Comparison of ENCODE assay signal across 8 mouse cellular contexts in genomic region chr7:100988092-100988491, GRCm38 (mm10). TPM values are rescaled to one million over a fixed set of nuclear protein-coding genes. Genes with fewer than 3 reads are reported as not detected.
A peak's percentile ranks its signal among the peaks of the same experiment; 100 is the strongest.
DNase-seq lines count a peak whose midpoint lies in the region; ATAC-seq and TF ChIP-seq lines count a peak whose summit lies in the region.

No protein-coding gene starts in this region.

- TF ChIP-seq CTCF in brain, embryonic 14.5 days (IDR thresholded peaks at IDR 0.05; ENCODE audit: borderline replicate concordance, extremely low read depth, insufficient read depth, insufficient read length), result peak; percentile 71

- DNase-seq in MN1 (ENCODE audit: low spot score), result peak; percentile 76
- peak; percentile 78 for DNase-seq in brain, embryonic 14.5 days (ENCODE audit: low read depth)
- peak; percentile 88 for DNase-seq in heart, postnatal 4 days
- peak; percentile 39 to 80 for DNase-seq in layer of hippocampus, adult 18-20 months (ENCODE audit: low spot score in 2 of 2)
- peak; percentile 93 for DNase-seq in lung, postnatal 10 days
- DNase-seq in retina, adult 2 months (ENCODE audit: low read depth, low spot score), result peak; percentile 29
- DNase-seq in urinary bladder, postnatal 4 days (ENCODE audit: low spot score in 2 of 2), result peak; percentile 75 to 77

- no peak for TF ChIP-seq POLR2A in brain, embryonic 14.5 days (IDR thresholded peaks at IDR 0.05; ENCODE audit: borderline replicate concordance, extremely low read depth, insufficient read depth, insufficient read length, poor library complexity, severe bottlenecking)

- peak; percentile 93 for ATAC-seq in frontal cortex, adult (ENCODE audit: low TSS enrichment)

RNA-seq across cellular contexts. Expression of gene P2ry6, which starts 13.6 kb away (rescaled TPM):
- 3.2 and 3.6 TPM in 2 replicates for polyA plus RNA-seq in brain, embryonic 14.5 days (2012; rRNA removed)
- total RNA-seq in heart, postnatal 4 days (2021), result 1 to 10 TPM; 2.5 to 2.6 TPM
- total RNA-seq in layer of hippocampus, adult 18-20 months (2021), result 1 to 10 TPM; 2.9 to 3.9 TPM

RNA-seq across cellular contexts. Expression of gene P2ry2, which starts 24.6 kb away (rescaled TPM):
- polyA plus RNA-seq in brain, embryonic 14.5 days (2012; rRNA removed), result 0.09 and 0.34 TPM in 2 replicates
- total RNA-seq in heart, postnatal 4 days (2021), result 10 to 100 TPM; 10.6 to 12.2 TPM
- 1 to 10 TPM in 1 of 2 experiments, under 1 TPM in 1; 0.62 to 1.3 TPM for total RNA-seq in layer of hippocampus, adult 18-20 months (2021)

RNA-seq across cellular contexts. Expression of gene Arhgef17, which starts 56.2 kb away (rescaled TPM):
- 20.8 and 30.3 TPM in 2 replicates for polyA plus RNA-seq in brain, embryonic 14.5 days (2012; rRNA removed)
- total RNA-seq in heart, postnatal 4 days (2021), result 10 to 100 TPM; 37.0 to 38.4 TPM
- total RNA-seq in layer of hippocampus, adult 18-20 months (2021), result 100 to 1,000 TPM; 171 to 178 TPM

Comparison
In these comparisons a context has a peak if more than half of its experiments do, and no peak if none do; other contexts are left out.
1. Peak in every context shown above with its lines: DNase-seq and ATAC-seq.
2. DNase-seq: peak in every context shown above with its lines; median percentile 93 in lung, postnatal 10 days; 88 in heart, postnatal 4 days; 78 in brain, embryonic 14.5 days; 76 in MN1; 76 in urinary bladder, postnatal 4 days; 60 in layer of hippocampus, adult 18-20 months; 29 in retina, adult 2 months.
3. RNA of gene P2ry2, which starts 24.6 kb away (total RNA-seq): 10.6 to 12.2 TPM in heart, postnatal 4 days; 0.62 to 1.3 TPM in layer of hippocampus, adult 18-20 months; every median in the first group is over 4 times any median in the second.
4. RNA of gene Arhgef17, which starts 56.2 kb away (total RNA-seq): 171 to 178 TPM in layer of hippocampus, adult 18-20 months; 37.0 to 38.4 TPM in heart, postnatal 4 days; every median in the first group is over 4 times any median in the second.